Mouse (Mus musculus) hindbrain, postnatal 0 days (tissue): ENCODE measurements around the gene Arl10. TPM values are rescaled to one million over a fixed set of nuclear protein-coding genes. Genes with fewer than 3 reads are reported as not detected.

Experiments used
- ATAC-seq: fragments of 200-750 bp; cut with Nextera tagmentation; 2 replicates; pipeline ENCODE4 v1.8.0; 2017; ENCODE audit warnings: mild to moderate bottlenecking, moderate TSS enrichment, moderate library complexity
- DNase-seq: peaks from one replicate; pipeline ENCODE4 v3.0.0-alpha.2; 2015; ENCODE audit warnings: low spot score
- H3K27ac ChIP-seq: fragments of 300-500 bp; sonication (generic); 2 replicates; pipeline ENCODE4 v1.5.1; 2014; ENCODE audit warnings: mild to moderate bottlenecking
- H3K27me3 ChIP-seq: fragments of 300-500 bp; sonication (generic); 2 replicates; pipeline ENCODE4 v1.6.1; 2014; ENCODE audit warnings: low read length, mixed read lengths; ENCODE audit not compliant: insufficient read depth
- H3K36me3 ChIP-seq: fragments of 300-500 bp; sonication (generic); 2 replicates; pipeline ENCODE4 v1.6.1; 2014; ENCODE audit warnings: low read length, mixed read lengths; ENCODE audit not compliant: insufficient read depth
- H3K4me1 ChIP-seq: fragments of 300-500 bp; sonication (generic); 2 replicates; pipeline ENCODE4 v1.6.1; 2014; ENCODE audit warnings: antibody characterized with exemption, low read length, mixed read lengths; ENCODE audit not compliant: insufficient read depth
- H3K4me2 ChIP-seq: fragments of 300-500 bp; sonication (generic); 2 replicates; pipeline ENCODE4 v1.6.1; 2014; ENCODE audit warnings: low read depth, mild to moderate bottlenecking, low read length, moderate library complexity, mixed read lengths
- H3K4me3 ChIP-seq: fragments of 300-500 bp; sonication (generic); 2 replicates; pipeline ENCODE4 v1.5.1; 2014; ENCODE audit warnings: low read length
- H3K9ac ChIP-seq: fragments of 300-500 bp; sonication (generic); replicated peaks from 2 replicates; pipeline ENCODE4 v1.6.1; 2014; ENCODE audit warnings: mild to moderate bottlenecking, low read length, moderate library complexity, mixed read lengths
- H3K9me3 ChIP-seq: fragments of 300-500 bp; sonication (generic); 2 replicates; pipeline ENCODE4 v1.6.1; 2016; ENCODE audit warnings: low read length, mixed read lengths
- CTCF ChIP-seq: IDR thresholded peaks from 2 replicates; pipeline ENCODE4 v1.5.1; 2016; ENCODE audit warnings: antibody characterized with exemption, control low read depth, low read depth
- WGBS: fragments of 180-500 bp; shearing (Covaris S2); extraction: QIAGEN DNeasy Blood & Tissue Kit; methylation state at CpG from one replicate; pipeline ENCODE4 v1.1.7; 2014; 5-methylcytosine and 5-hydroxymethylcytosine counted together
- polyA plus RNA-seq: library from polyadenylated mRNA; unstranded; fragments of >200 nt; fragmentation: Nextera tagmentation; extraction: Ambion mirVana; gene quantifications from 2 replicates; pipeline ENCODE4 v1.2.1, GENCODE M21; 2015
- total RNA-seq: library from RNA; depleted of rRNA; stranded (reverse); fragments of >200 nt; gene quantifications from 2 replicates; pipeline ENCODE4 v1.2.3, GENCODE M21; 2014

Gene Arl10
- total and polyA plus RNA-seq, 2 experiments from 2014 or later: 69.7 to 159 TPM

DNA sequence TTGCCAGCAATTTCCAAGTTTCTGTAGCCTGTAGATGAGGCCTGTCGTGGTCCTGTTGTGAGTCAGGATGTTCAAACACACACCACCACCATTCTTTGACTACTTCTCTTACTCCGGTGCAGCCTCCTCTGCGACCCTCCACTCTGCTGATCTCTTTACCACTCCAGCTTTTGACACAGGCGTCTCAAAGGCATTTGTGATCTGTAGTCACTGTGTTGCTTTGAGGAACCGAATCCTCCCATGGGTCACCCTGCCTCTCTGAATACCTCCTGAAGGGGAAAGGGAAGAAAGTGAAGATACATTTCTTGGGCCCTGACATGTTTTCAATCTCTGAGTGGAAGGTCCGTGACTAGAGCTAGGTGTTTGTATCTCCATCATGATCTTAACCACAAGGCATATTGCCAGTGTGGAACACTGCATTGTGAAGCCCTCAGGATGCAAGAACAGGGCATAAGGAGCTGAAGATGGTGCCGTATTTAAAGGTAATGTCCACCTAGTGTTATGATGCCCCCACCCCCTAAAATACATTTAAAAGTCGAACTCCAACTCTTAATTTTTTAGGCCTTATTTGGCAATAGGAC is 17.1 kb downstream of the Arl10 start:
- Histone ChIP-seq H3K9me3 (no peaks in the 10 kb centered on the region), H3K4me2 (peak overlapping the region; percentile 64), H3K9ac (no peak overlapping the region), H3K4me3 (peak overlapping the region; percentile 82; the same call in 1 of the 2 replicates), H3K4me1 (peaks cover 9% of the 10 kb centered on the region), H3K27ac (no peak overlapping the region), H3K27me3 (no peaks in the 10 kb centered on the region), H3K36me3 (0 out of 2 replicates have a peak, but pooled peaks cover 4% of the 10 kb centered on the region)
- TF ChIP-seq CTCF: no peak
- no peak for ATAC-seq
- 87% methylated on average over 8 of the region's 8 CpGs for WGBS
- DNase-seq: no peak

DNA sequence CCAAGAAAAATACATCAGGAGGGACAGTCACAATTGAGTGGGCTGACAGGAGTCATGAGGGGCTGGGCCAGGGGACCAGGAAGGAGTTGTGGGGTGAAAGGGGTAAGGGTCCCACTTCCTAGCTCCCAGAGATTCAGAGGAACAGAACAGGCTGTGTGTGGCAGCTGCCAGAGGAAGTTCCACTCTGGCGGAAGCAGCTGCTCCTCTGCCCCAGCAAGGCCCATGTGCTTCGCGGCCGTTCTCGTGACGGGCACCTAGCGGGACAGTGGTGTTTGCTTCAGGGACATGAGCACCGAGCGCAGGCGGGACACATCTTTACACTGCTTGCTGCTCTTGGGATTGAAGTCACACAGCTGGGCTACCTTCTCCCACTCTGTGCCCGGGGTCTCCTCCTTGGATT is 18.8 kb downstream of the Arl10 start:
- Histone ChIP-seq H3K4me1 (peaks cover 9% of the 10 kb centered on the region), H3K4me2 (no peak overlapping the region), H3K36me3 (peaks cover 7% of the 10 kb centered on the region; the same call in 1 of the 2 replicates), H3K27me3 (no peaks in the 10 kb centered on the region), H3K9me3 (no peaks in the 10 kb centered on the region), H3K27ac (no peak overlapping the region), H3K9ac (no peak overlapping the region), H3K4me3 (no peak overlapping the region)
- no peak for DNase-seq
- TF ChIP-seq CTCF: no peak
- 82% methylated on average over 11 of the region's 11 CpGs for WGBS
- no peak for ATAC-seq

DNA sequence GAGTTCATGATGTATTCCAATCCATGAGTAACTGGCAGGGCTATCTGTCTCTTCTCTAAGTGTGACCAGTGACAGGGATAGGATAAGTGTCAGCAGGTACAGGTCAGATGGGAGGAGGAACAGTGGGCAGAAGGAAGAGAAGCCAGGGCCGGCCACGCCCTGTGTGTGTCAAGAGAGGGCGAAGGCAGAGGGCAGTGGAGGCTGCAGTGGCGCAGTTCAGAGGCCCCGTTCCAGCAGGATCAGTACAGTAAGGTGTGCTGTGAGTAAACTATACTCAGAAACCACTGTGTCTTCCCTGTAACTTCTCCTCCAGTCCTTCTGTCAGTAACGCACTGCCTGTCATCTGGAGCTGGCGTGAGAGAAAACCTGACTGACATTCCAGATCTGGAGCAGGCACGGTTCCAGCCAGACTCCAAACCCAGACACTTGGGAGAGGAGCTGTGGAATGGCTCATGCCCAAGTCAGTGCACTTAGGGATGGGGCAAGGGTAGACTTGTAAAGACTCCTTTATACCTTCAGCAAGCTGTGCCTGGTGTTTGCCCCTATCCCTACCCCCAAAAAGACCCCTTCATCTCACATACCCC is 21.4 kb downstream of the Arl10 start:
- H3K9me3 ChIP-seq: no peaks in the 10 kb centered on the region
- TF ChIP-seq CTCF: no peak
- WGBS: 70% methylated on average over 8 of the region's 8 CpGs
- H3K9ac ChIP-seq: no peak overlapping the region
- H3K27me3 ChIP-seq: no peaks in the 10 kb centered on the region
- peaks cover 13% of the 10 kb centered on the region; the same call in 1 of the 2 replicates for H3K36me3 ChIP-seq
- ATAC-seq (no peak), DNase-seq (no peak)
- H3K4me3 ChIP-seq: no peak overlapping the region
- H3K27ac ChIP-seq: no peak overlapping the region
- H3K4me2 ChIP-seq: no peak overlapping the region
- H3K4me1 ChIP-seq: peaks cover 6% of the 10 kb centered on the region

DNA sequence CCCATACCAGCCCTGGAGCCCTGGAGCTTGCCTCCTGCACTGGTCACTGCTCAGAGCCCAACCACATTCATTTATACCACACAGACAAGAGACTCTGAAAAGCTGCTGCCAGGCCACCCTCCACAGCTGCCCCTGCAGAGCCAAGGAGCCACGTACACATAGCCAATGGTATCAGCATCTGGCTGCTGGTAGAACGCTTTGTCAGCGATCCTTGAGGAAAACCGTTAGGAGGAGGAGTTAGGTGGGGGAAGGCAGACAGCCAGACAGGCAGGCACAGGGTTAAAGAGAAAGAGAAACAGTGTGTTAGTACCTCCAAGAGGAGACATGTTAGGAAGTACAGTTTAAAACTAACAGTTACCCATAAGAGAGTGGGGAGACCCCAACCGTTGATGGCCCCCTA is 22.1 kb downstream of the Arl10 start:
- ATAC-seq (no peak), DNase-seq (no peak)
- Histone ChIP-seq H3K9me3 (no peaks in the 10 kb centered on the region), H3K36me3 (peaks cover 14% of the 10 kb centered on the region; the same call in 1 of the 2 replicates), H3K27ac (no peak overlapping the region), H3K4me2 (no peak overlapping the region), H3K27me3 (no peaks in the 10 kb centered on the region), H3K4me3 (no peak overlapping the region), H3K4me1 (no peaks in the 10 kb centered on the region), H3K9ac (no peak overlapping the region)
- WGBS: 60% methylated on average over 5 of the region's 5 CpGs
- no peak for TF ChIP-seq CTCF

DNA sequence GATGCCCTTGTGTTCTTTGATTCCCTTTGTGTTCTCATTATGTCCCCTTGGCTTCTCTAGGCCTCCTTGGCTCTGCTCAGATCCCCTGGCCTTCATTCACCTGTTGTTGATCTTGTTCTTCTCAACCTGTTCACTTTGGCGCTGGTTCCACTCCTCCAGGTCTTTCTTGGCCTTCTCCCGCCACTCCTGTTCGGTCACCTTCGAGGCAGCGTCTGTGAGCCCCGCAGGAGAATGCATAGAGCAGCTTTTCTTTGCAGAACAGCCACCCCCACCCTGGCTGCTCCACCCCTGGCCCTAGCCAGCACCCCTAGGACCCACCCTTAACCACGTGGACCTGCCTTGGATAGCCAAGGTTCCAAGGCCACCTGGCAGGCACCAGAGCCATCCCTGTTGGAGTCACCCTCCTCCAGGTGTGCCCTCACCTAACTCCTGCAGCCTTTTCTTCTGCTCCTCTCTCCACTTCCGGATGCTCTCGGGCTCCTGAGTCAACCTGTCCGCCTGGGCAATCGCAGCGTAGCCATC is 23.9 kb downstream of the Arl10 start:
- H3K36me3 ChIP-seq: peaks cover 18% of the 10 kb centered on the region; the same call in 1 of the 2 replicates
- no peak overlapping the region for H3K9ac ChIP-seq

DNA sequence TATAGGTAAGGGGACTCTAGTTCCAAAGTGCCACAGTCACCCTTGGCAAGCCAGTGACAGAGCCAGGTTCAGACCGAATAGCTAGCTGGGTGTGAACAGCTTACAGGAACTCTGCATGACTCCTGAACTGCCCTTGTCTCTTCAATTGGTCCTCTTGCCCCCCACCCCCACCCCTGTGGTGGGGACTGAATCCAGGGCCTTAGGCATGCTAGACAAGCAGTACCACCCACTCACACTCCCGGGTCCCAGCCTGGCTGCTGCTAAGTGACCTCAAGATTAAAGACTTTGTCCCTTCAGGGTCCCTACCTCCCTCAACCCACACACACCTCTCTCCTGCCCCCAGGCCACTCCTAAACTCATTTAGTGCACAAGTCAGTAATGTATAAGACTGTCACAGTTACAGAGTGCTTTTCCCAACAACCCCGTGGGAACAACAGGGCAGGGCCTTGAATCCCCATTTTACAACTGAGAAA is 27.9 kb downstream of the Arl10 start:
- no peaks in the 10 kb centered on the region for H3K27me3 ChIP-seq
- ATAC-seq (no peak), DNase-seq (no peak)
- no peak for TF ChIP-seq CTCF
- no peak overlapping the region for H3K9ac ChIP-seq
- no peaks in the 10 kb centered on the region for H3K4me1 ChIP-seq
- H3K27ac ChIP-seq: no peak overlapping the region
- H3K9me3 ChIP-seq: no peaks in the 10 kb centered on the region
- peaks cover 23% of the 10 kb centered on the region; the same call in 1 of the 2 replicates for H3K36me3 ChIP-seq
- WGBS: 53% methylated on average over 3 of the region's 3 CpGs
- no peak overlapping the region for H3K4me2 ChIP-seq
- no peak overlapping the region for H3K4me3 ChIP-seq

More for the DNA sequence above, 23.9 kb downstream of the Arl10 start:
- WGBS: 87% methylated on average over 12 of the region's 12 CpGs
- TF ChIP-seq CTCF: no peak
- ATAC-seq (no peak), DNase-seq (no peak)
- Histone ChIP-seq H3K27ac (no peak overlapping the region), H3K4me2 (no peak overlapping the region), H3K4me3 (no peak overlapping the region), H3K4me1 (no peaks in the 10 kb centered on the region), H3K9me3 (no peaks in the 10 kb centered on the region), H3K27me3 (no peaks in the 10 kb centered on the region)

DNA sequence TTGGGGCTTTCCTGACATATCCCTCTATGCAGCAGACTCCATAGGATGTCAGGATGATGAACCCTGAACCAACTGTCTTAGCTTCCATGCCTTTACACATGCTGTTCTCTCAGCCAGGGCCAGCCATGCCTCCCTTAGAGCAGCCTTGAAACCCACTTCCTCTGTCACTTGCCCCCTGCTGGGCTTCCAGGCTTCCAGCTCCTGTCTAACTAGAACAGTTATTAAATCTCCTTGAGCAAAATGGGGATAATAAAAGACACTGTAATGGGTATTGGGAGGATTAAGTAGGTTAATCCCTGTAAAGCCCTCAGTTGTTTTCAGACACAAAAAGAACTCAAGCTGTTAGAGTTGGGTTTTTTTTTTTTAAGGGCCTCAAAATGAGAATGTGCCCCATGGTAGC is 28.7 kb downstream of the Arl10 start:
- TF ChIP-seq CTCF: no peak
- ATAC-seq (no peak), DNase-seq (peak; percentile 16)
- Histone ChIP-seq H3K9me3 (no peaks in the 10 kb centered on the region), H3K9ac (no peak overlapping the region), H3K27me3 (no peaks in the 10 kb centered on the region), H3K27ac (no peak overlapping the region), H3K4me2 (no peak overlapping the region), H3K4me3 (no peak overlapping the region), H3K36me3 (peaks cover 21% of the 10 kb centered on the region; the same call in 1 of the 2 replicates), H3K4me1 (peaks cover 6% of the 10 kb centered on the region)
